Mouse (Mus musculus) liver, embryonic 14 days (tissue): Measurements from ENCODE around the gene Gm14327. TPM values are rescaled to one million over a fixed set of nuclear protein-coding genes. Genes with fewer than 3 reads are reported as not detected.

ENCODE experiments used
- polyA plus RNA-seq: library from polyadenylated mRNA; depleted of rRNA; stranded (reverse); fragments of >200 nt; gene quantifications from 2 replicates; pipeline ENCODE4 v1.2.3, GENCODE M21; 2012; rRNA removed

Gene Gm14327
- polyA plus RNA-seq = 1.0 and 1.2 TPM in 2 replicates

GRCm38 (mm10) chr2:177897046-177897578 is at the start of gene Gm14327:
TSS of gene Gm14327 (plus strand) at chr2:177897096.

DNA sequence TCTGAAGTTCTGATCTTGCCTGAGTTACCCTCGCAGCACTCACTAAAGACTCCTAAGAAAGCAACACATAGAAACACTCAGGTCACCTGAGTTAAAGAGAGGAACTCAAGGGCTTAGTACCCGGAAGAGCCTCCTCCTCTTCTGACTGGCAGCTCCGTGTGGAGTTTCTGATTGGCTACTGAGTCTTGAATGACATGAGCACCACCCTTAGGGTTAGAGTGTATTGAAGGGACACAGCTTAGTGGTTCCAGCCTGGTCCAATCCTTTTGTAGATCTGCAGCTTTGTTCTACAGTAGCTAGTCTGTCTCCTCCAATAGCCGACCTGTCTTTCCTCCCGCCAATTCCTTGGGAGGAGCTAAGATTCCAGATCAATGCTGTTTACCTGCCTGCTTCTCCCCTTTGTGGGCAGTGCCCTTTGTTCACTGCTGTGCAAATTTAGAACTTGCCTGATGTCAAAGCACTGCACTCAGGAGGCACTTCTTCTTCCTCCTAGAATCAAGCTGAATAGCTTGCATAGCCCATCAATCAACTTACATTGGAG is 28.7 kb downstream of the Gm14327 start, which contains the start of gene Zfp972:
Gene Zfp972 (minus strand): TSS at position 51 of the 541 bp plus-strand sequence.

Other genes starting within 250 kb of the Gm14327 start
- gene Gm14322, start 137.8 kb upstream of the Gm14327 start, polyA plus RNA-seq = 0.80 and 1.0 TPM in 2 replicates
- gene Gm14325, start 56.8 kb upstream of the Gm14327 start, polyA plus RNA-seq = 7.4 and 7.9 TPM in 2 replicates
- gene Zfp972, start 28.5 kb downstream of the Gm14327 start, polyA plus RNA-seq = 0.37 and 0.55 TPM in 2 replicates
- 2.1 and 2.5 TPM in 2 replicates for gene Gm14326, start 60.2 kb downstream of the Gm14327 start, polyA plus RNA-seq
- 1.9 and 2.6 TPM in 2 replicates for gene Zfp971, start 126.2 kb downstream of the Gm14327 start, polyA plus RNA-seq
- 2.3 and 2.4 TPM in 2 replicates for gene Zfp931, start 181.4 kb downstream of the Gm14327 start, polyA plus RNA-seq
- gene Phactr3, start 221.9 kb downstream of the Gm14327 start, polyA plus RNA-seq = 0.06 TPM in 1 of 2 replicates, not detected in the other